Mouse (Mus musculus): ENCODE data around the gene Htra1.

Htra1 gene

GRCm38 (mm10) chr7:131024807-131025206 lies 88.9 kb downstream of the Htra1 start:
- no peak for DNase-seq

- no peak for DNase-seq
These were observed 91.6 kb downstream of the Htra1 start for GRCm38 (mm10) chr7:131027557-131027956.

- no peak for DNase-seq
These were observed 95.8 kb downstream of the Htra1 start, which contains the start of gene Dmbt1 for GRCm38 (mm10) chr7:131031755-131032154. Gene Dmbt1, plus strand, starts transcription at chr7:131032053.

Data from kidney, adult 18-20 months (tissue).